Mouse (Mus musculus) thymus, postnatal 36 days (tissue): ENCODE data around the gene Olfr1505.

Experiments used
- DNase-seq, 2 experiments: peaks; one replicate each; pipeline ENCODE4 v3.0.0; 2022; ENCODE audit warnings: mixed read lengths in 2 of 2

Olfr1505 gene

DNA sequence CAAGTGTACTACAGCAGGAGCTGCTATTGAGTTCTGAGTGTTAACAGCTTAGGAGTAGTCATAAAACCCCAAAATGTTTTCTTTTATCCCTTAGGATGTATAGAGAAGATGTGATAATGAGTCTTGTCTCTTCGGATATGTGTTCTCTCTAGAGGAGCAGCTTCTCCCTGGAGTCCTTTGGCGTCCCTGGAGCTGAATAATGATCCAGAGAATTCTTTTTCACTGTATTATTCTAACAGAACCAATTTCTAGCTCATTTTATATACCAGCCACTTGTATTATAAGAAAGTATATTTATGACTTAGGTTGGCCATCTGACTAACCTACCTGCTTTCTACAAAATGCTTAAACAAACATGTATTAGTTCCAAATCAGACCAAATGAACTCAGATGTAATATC is at the start of gene Olfr1505:
Gene Olfr1505 (plus strand): TSS at position 301 of the 400 bp plus-strand sequence.
- DNase-seq, result no peak

DNA sequence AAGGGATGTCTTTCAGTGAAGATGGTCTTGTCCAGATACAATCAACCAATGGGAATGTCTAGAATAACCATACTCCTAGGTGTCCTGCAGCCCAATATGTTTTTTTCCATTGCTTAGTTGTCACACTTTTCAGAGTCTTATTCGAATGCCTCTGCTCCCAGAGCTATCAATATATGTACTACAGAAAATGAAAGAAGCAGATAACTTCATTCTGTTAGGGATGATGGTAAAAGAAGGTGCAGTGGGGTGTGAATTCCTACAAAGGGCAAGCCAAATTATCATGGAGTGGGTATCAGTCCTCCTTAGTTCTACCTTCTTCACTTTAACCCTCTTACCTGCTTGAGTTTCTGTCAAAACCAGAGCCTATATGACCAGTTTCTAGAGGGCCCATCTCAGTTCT is 15.5 kb upstream of the Olfr1505 start, which contains the start of gene Olfr1504:
Gene Olfr1504 (minus strand): TSS at position 101 of the 400 bp plus-strand sequence.
- no peak for DNase-seq
